Mouse (Mus musculus) heart, adult 18-20 months (tissue): ENCODE measurements at regions not wholly inside any gene's neighbourhood (a gene's known extent, or its start where the extent isn't known, plus 50 kb on each side); places are given as distances from the start of the nearest gene placed in this dataset.

Experiments used
- DNase-seq, 2 experiments: peaks; one replicate each; pipeline ENCODE4 v3.0.0; 2021 to 2022; ENCODE audit warnings: mixed read lengths in 1 of 2
- microRNA-seq, 2 experiments: library from miRNA; unstranded; fragments of <30 nt; microRNA quantifications; one replicate each; pipeline ENCODE4 v1.2.0; 2022

DNA sequence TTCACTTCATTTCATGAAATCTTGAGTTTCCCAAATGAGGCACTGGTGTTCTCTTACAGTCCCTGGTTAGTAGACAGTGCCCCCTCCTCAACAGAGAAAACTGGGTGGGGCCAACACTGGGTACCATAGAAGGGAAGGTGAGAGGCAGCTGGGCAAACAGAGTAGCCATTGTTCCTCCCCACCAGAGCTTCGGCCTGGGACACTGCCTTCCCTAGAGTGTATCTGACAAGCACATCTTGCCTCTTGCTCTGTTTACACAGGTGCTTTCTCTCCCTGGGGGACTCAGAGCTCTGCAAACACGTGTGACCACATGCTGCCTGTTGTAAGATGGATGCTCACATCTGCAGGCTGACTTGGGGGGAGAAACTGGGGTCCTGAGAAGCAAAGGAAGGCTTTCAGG is 100.8 kb upstream of the Tnp1 start:
- DNase-seq: no peak

DNA sequence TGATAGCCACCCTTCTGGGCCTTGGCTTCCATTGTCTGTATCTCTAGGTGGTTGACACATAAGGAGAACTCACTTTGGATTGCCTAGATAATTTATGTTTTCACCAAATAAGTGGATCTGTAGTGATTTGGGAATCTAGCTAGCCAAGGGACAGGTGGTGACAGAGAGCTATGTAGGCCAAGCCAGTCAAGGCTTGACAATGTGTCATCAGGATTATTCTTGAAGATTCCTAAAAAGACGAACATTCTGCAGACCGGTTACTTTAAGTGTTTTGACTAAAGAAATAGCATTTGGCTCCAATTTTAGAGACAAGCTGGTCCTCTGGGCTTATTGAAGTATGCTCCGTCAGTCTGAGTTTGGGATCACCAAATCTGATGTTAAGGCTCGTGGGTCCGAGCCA is 100.1 kb upstream of the Tnp1 start:
- no peak for DNase-seq

DNA sequence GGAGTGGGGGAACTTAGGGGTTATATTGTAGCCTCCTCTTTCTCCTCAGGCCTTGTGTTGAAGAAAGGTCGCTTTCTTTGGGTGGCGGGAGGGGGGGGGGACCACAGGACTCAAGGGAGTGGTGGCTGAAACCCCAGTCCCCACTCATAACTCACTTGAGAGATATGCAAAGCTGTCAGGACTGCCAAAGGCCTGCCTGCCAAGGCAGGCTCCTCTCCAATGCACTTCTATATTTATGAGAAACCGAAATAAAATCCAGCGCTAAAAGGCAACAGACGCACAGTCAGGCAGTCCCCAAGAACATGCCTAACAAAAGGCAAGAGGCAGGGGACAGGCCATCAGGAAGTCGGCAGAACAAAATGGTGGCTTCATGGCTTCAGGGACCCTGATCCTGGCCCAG is 97.4 kb upstream of the Tnp1 start:
- DNase-seq: peak; percentile 57 to 61

DNA sequence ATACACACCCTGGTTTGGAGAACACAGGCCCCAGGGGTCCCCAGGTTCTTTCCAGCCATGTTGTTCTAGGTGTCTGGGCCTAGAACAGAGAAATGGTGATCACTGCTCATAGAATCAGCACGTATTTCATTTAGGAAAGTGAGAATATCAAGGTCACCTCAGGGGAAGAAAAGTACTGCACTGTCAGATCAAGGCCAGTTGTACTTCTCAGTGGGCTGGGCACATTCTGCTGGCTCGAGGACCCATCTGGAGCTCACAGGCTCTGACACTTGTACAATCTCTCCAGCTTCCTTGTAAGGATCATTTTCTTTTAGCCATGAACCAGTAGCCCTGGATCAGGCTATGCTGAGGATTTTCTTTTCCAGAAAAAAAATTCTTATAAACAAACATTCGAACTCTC is 97.0 kb upstream of the Tnp1 start:
- DNase-seq: peak; percentile 6 to 16

DNA sequence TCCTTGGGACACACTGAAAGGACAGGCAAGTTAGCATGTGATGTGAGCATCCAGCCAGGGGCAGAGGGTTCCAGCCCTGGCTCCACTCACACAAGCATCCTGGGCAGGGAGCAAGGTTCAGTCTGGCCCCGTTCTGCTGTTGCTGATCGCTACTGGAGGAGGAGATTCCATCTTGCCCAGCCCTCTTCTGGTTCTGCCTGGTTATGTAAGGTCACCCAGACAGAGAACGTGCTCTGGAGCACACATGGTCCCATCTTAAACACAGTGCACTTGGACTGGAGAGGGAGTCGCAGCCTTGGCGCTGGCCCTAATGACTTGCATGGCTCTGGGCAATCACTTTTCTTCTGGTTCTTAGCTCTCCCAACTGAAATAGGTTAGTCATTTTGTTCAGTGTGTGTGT is 96.2 kb upstream of the Tnp1 start:
- peak; percentile 21 to 41 for DNase-seq

DNA sequence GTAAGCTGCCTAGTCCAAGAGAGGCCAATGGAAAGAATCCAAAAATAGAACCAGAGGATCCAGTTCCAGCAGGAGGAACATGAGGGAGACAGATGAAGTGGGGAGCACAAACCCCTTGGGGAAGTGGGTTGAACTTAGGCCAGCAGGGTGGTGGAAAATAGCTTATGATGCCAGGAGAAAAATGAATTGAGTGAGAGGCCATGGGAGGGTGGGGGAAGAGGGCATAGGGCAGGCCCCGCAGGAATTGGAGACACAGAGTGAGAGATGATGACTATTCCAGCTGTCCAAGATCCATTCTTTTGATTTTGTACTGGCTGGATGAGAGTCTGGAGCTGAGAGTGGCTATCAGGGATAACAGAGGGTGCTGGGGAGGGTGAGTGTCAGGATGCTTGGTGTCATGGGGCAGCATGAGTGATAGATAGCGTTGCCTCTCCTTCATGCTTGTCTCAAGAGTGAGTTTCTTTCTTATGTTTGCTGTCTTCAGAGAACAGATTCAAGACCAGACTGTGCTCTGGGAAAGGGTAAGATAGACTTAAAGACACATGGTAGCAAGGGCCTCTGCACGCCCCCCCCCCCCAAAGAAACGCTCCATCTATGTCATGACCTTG is 90.3 kb upstream of the Tnp1 start:
- peak; percentile 64 to 71 for DNase-seq

DNA sequence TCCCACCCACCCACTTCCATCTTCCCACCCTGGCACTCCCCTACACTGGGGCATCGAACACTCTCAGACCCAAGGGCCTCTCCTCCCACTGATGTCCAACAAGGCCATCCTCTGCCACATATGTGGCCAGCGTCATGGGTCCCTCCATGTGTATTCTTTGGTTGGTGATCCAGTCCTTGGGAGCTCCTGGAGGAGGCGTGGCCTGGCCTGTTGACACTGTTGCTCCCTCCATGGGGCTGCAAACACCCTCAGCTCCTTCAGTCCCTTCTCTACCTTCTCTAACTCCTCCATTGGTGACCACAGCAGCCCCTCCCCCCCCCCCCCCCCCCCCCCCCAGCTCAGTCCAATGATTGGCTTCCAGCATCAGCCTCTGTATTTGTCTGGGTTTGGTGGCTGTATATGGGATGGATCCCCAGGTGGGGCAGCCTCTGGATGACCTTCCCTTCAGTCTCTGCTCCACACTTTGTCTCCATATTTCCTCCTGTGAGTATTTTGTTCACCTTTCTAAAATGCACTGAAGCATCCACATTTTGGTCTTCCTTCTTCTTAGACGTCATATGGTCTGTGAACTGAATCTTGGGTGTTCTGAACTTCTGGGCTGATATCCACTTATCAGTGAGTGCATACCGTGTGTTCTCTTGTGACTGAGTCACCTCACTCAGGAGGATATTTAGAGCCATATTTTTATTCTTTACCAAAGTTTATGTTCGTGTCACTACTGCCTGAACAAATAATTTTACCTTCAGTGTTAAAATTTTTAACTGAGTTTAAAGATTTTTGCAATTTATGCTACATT is 82.1 kb upstream of the Tnp1 start:
- DNase-seq: no peak

DNA sequence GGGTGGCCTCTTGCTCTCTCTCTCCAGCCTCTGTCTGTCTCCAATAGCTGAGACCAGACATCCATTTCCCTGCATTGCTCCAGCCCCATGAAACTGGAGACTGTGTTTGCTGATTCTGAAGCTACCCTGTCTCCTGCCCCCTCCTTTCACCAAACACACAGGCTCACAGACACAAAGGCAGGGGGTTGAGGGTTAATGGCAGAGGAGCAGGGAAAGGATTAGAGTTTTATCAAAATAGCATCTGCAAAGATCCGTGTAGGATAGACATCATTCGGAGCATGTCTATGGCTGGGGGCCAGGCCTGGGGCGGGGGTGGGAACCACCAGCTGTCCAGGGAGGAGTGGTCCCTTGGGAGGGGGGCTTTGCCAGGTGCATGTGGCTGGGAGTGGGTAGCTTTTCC is 73.9 kb upstream of the Tnp1 start:
- no peak for DNase-seq

DNA sequence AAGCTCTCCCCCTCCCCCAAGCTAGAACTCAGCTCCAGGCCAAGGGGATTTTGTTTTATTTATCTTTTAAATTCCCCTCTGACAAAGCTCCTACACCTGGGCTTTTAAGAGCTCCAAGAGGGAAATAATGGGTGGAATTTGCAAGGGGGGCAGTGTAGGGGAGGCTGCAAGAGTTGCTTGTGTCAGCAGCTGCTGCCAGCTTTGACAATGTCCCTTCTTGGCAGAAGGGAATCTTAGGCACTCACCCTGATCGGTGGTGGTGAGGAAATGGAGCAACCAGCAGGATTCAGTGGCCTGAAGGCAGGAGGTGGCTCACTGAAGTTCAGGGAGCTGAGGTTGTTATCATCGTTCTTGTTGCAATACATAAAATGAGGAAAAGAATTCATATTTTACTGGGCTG is 72.8 kb upstream of the Tnp1 start:
- DNase-seq: no peak

DNA sequence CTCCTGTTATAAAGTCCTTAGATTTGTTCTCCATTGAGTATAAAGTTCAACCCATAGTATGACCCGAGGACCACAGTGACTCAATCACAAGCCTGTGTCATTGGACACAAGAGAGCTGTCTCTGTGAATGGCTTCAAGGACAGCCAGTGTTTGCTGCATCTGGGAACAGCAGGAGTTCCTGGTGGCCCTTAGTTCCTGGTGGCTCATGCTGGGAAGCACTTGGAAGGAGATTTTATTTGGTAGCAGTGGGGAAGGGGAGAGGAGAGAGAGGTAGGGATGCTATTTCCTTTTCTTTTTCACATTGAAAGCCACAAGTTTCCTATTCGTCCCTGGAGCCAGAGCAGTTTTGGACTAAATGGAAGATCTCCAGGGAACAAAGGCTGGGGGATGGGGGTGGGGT is 69.2 kb upstream of the Tnp1 start:
- DNase-seq: no peak

DNA sequence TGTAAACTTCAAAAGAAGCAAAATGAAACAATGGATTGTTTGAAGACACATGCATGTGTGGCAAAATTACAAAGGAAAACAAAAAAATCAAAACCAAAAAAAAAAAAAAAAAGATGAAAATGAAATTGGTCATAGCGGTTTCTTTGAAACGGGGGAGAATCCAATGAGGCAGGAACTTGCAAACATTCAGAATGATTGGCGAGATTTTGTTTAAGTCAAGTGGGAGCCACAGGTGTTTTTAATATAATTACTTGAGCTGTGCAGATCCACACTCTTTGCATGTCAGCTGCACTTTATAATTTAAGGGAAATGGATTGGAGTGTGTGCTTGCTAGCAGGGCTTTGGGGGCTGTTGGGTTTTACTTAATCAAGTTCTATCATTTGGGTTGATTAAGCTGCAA is 67.7 kb upstream of the Tnp1 start:
- DNase-seq: no peak

DNA sequence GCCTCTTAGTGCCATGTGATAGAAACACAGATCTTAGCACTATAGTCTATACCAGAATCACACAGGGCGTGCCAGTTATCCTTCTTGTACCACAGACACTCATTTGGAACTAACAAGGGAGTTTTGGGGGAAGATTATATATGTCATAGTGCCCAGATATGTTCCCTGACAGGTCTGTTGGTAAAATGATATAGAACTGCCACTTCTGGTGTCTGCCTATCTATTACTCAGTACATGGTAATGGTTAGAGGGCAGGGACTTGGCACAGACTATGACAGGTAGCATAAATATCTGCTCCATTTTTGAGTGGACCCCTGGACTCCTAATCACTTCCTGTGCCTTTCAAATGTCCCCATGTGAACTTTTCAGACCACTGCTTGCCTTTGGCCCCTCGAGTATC is 63.8 kb upstream of the Tnp1 start:
- no peak for DNase-seq

DNA sequence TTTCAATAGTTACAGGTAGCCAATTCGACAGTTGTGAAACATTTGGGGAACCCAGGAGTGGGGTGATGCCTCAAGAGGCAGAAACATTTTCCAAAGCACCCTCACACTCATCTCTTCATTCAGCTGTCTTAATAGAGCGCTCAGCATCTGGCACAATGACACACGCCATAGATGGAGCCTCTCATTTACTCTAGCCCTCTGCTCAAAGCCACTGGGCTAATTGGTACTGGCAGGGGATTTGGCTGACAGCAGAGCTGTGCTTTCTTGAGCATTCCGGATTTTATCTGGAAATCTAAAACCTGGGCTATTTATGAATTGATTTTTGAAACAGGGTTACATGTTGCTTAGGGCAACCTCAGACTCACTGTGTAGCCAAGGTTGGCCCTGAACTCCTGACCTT is 61.4 kb upstream of the Tnp1 start:
- DNase-seq: no peak

DNA sequence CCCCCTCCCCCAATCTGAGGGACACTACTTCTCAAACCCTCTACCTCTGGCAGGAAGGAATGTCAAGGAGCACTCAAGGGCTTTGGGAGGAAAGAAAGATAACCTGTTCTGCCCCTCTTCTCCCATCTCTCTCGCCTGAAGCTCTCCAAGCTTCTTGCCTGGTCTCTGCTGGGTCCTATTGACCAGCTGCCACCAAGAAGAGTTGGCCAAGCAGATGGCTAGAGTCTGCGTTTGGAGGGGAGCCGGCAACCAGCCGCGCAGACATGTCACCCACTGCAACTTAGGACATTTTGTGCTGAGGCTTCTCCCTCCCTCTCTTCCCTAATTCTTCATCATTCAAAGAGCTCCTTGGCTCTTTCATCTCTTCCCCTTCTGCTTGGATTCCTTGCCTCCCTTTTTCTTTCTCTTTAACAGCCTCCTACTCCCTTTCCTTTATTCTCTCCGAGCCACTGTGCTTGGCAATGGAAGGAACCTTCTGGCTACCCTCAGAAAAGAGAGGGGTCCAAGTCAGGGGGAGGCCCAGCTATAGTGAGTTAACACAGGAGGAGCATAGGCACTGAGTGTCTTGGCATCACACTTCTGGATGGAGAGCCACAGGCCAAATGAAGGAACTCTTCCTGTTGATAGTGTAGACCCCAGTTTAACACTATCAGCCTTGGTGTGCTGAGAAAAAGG is 60.1 kb upstream of the Tnp1 start:
- no peak for DNase-seq

DNA sequence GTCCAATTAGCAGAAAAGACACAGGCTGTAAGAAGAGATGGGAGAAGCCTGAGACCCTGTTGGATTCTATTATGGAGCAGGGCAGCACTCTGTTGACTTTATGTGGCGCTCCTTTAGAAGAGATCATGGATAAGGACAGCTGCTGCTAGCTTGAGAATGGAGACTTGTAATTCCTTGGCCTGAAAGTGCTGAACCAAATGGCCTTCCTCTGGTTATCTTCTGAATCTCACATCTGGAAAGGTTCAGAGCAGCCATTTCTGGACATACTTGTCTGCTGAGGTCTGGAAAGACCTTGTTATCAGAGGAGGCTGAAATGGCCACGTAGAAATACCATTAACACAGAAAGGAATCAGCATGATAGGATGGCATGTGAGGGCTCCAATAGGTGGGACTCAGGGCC is 59.5 kb upstream of the Tnp1 start:
- DNase-seq: no peak

DNA sequence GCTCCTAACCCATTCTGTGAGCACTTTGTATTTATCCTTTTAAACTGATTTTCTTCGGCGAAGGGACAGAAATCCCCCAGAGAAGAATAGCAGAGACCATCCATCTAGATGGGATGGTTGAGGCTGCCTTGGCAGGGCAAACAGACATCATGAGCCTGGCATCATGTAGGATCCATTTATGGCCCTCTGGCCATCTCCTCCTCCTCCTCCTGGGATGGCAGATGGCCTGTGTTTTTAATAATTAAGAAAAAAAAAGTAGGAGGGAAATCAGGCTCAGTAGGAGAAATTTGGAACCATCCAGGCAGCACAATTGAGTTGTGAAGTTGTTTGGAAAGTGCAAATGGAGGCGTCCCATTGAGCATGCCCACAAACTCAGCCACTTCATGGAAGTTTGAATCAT is 58.8 kb upstream of the Tnp1 start:
- no peak for DNase-seq

DNA sequence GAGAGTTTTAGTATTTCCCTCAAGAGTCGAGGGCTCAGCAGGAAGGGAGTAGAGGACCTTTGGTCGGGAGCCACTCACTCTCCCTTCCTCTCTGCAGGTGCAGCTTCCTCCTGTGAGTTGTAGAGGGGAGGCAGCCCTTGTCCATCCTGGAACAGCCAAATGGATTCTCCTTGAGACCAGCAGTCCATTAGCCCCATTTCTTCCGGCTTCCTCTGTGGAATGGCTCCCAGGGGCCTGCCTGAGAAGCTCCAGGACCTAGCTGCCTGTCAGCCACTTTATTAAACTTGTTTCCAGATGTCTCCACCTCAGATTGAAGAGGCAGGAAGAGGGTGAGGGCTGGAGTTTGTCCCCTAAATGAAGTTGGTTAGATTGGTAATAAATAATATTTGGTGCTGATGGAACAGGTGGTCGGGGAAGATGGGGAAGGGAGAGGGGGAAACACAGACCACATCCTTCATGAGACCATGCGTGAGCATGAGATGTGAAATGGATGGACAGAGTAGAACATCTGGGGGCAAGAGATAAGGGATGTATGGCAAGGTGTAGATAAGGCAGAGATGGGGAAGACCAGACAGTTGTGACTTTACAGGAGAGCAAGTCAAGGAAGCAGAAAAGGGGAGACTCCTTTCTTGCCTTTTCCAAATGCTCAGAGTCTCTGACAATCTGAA is 56.7 kb upstream of the Tnp1 start:
- DNase-seq: peak; percentile 10 to 67

DNA sequence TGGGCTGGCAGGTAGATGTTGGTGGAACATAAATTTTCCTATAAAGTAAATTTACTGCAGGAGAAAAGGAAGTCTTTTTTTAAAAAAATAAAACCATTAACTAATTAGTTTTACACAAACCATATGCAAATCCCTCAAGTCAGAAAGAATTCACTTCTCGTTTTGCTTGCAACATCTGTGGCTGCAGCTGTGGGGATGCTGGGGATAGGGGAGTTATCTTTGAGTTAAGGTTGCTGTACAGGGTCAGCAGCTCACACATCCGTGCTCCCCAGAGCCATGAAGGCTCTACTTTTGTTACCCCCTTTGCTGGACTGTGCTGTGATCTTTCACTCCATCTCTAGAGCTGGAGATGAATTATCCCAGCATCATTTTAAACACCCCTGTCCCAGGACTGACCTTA is 54.4 kb upstream of the Tnp1 start:
- no peak for DNase-seq

Small RNAs in the stretch of these regions (microRNA-seq; reads per million reads assigned to microRNA genes)
- gene Mir6351: 0 reads per million in 2 experiments
